Mouse (Mus musculus): ENCODE measurements around the gene Sec61b.

Gene Sec61b

GRCm38 (mm10) chr4:47473968-47474729, at the start of gene Sec61b, which contains the start of gene Alg2:
Sec61b (plus strand) TSS chr4:47474658.
Alg2 (minus strand) TSS chr4:47474333.
- peak; percentile 98 for DNase-seq (ENCODE audit: low read depth, low spot score)

DNA sequence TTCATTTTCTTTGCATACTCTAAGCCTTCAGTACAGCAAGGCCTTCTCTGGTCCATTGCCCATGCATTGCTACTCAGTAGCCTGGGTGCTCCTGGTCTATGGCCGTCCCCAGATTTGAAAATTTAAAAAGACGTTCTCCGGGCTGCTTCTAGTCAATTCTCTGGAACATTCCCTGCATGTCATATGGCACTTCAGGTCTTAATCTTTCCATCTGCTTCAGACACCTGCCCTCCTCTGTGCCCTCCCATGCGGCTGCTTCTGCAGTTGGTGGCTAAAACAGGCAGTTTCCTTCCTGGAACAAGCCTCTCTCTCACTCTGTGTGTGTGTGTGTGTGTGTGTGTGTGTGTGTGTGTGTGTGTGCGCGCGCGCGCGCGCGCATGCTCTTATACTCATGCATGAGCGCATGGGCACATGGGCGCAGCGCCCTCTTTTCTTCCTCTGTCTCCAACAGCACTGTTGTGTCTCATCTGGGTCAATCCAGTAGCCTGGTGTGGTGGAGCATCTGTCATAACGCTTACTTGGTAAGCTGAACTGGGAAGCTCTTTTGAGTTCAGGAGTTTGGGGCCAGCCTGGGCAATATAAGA, 49.1 kb upstream of the Sec61b start:
- no peak for DNase-seq (ENCODE audit: low read depth, low spot score)

GRCm38 (mm10) chr4:47427606-47428005, 46.9 kb upstream of the Sec61b start:
- DNase-seq (ENCODE audit: low read depth, low spot score) = no peak

DNA sequence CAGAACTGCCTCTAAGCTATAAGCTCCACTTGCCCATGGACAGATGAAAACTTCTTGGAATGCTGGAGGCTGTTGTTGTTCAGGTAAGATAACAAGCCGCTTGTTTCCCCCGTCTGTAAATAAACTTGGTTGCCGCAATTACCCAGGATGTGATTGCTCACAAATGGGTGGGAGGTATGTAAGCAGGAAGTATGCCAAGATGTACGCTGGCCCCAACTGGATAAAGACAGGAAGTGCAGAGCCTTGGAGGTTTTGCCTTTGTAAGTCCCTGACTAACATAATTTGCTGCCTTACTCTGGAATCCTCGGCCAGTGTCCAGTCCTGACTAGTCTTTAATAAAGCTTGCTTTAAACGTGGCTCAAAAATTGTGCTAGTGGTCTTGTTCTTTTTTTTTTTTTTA, 43.9 kb upstream of the Sec61b start:
- no peak for DNase-seq (ENCODE audit: low read depth, low spot score)

GRCm38 (mm10) chr4:47431081-47431480, 43.4 kb upstream of the Sec61b start:
- DNase-seq (ENCODE audit: low read depth, low spot score) = no peak

GRCm38 (mm10) chr4:47432766-47433165, 41.7 kb upstream of the Sec61b start:
- DNase-seq (ENCODE audit: low read depth, low spot score) = no peak

GRCm38 (mm10) chr4:47435131-47435530, 39.3 kb upstream of the Sec61b start:
- DNase-seq (ENCODE audit: low read depth, low spot score) = no peak

GRCm38 (mm10) chr4:47435566-47436360, 38.7 kb upstream of the Sec61b start:
- DNase-seq (ENCODE audit: low read depth, low spot score) = no peak

GRCm38 (mm10) chr4:47437365-47438340, 36.8 kb upstream of the Sec61b start:
- DNase-seq (ENCODE audit: low read depth, low spot score) = peak; percentile 83

DNA sequence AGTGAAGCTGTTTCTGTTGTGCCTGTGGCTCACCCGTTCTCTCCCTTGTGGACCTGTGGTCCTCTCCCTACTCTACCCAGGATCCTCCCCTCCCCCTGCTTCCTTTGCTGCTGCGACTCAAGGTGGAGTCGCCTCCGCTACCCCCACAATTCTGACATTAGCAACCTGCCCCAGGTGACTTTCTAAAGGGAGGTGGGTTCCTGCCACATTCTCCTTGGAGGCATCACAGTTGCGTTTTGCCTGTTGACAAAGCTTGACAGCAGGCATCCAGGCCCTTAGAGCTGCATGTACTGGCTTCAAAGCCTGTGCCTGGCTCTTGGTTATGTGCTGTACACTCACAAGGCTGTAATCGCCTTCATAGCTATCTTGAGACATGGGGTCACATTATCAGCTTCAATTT, 35.5 kb upstream of the Sec61b start:
- no peak for DNase-seq (ENCODE audit: low read depth, low spot score)

- no peak for DNase-seq (ENCODE audit: low read depth, low spot score)
These were observed 33.5 kb upstream of the Sec61b start for GRCm38 (mm10) chr4:47440951-47441350.

DNA sequence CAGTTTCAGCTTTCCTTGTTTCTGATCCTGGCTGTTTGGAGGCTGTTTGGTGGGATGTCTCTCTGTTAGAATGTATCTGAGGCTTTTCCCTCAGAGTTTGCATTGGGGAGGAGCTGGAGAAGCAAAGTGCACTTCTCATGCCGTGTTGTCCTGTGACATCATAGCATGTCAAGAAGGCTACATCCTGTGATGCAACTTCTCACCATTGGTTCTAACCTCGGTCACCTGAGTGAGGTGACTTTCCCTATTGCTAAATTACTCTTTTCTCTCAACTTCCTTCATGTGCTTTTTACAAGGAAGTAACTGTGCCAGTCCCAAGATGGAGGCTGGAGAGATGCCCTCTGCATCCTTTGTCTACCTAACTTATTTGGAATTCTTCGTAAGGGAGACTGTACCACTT, 25.9 kb upstream of the Sec61b start:
- DNase-seq (ENCODE audit: low read depth, low spot score) = no peak

DNA sequence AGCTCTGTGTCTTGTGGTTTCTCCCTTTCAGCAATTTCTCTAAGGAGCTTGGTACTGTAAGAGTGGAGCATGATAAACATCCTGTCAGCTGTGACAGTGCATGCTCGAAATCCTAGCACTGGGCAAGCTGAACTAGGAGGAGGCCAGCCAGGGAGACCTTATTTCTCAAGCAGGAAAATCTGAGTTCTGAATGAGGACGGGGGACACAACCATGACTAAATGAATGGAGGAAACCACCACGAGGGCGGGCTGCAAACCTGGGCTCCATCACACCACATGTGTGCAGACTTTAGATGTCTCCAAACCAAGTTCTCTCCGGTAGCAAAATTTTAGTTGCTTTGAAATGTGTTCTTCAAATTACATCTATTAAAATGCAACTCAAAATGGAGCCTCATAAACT, 25.3 kb upstream of the Sec61b start:
- no peak for DNase-seq (ENCODE audit: low read depth, low spot score)

- no peak for DNase-seq (ENCODE audit: low read depth, low spot score)
These were observed 24.6 kb upstream of the Sec61b start for GRCm38 (mm10) chr4:47449586-47450522.

GRCm38 (mm10) chr4:47467196-47467595, 7.3 kb upstream of the Sec61b start:
- no peak for DNase-seq (ENCODE audit: low read depth, low spot score)

DNA sequence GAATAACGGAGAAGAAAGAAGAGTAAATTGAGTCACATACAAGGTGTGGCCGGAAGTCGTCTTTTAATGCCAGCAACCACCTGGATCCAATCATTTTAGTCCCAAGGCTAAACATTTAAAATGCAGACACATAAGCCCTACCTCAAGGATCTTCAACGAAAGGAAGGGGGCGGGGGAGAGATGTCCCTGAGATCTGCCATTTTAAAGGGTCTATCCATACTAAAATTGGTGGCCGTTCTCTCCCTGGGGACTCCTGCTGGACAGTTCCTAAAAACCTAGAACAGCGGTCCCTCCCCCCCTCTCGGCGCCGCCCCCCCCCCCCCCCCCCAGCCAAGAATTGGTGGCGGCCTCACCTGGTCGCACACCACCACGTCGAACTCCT, 881 bp upstream of the Sec61b start:
- DNase-seq (ENCODE audit: low read depth, low spot score) = no peak

GRCm38 (mm10) chr4:47474730-47475643, 529 bp downstream of the Sec61b start:
- no peak for DNase-seq (ENCODE audit: low read depth, low spot score)

DNA sequence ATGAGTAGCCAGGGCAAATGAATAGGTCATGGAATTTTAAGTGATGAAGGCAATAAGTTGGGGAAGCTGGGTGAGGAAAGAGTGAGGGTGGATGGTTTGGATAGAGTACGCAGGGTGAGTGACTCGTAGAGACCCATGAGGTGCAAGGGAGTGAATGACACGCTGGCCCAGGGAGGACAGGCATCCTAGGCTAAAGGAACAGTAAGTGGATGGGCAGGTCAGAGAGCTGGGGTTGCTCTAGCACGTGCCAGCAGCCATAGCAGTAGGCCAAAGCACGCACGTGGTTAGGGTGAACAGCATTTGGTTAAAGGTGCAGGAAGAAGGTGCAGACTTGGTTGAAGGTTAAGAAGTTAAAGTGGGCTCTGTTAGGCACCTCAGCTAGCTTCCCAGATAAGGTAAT, 3.1 kb downstream of the Sec61b start:
- DNase-seq (ENCODE audit: low read depth, low spot score) = no peak

- no peak for DNase-seq (ENCODE audit: low read depth, low spot score)
These were observed 5.6 kb downstream of the Sec61b start for GRCm38 (mm10) chr4:47480095-47480494.
